Mouse (Mus musculus): ENCODE results near the gene Rarg. TPM values are rescaled to one million over a fixed set of nuclear protein-coding genes. Genes with fewer than 3 reads are reported as not detected.

The Rarg gene
- polyA plus RNA-seq, 2 experiments: 1.9 to 2.5 TPM

GRCm38 (mm10) chr15:102216459-102217228 lies 40.7 kb downstream of the Rarg start:
- 82% methylated on average over 16 of the region's 16 CpGs for WGBS (ENCODE audit: insufficient replicate concordance)
- TF ChIP-seq CTCF (IDR thresholded peaks at IDR 0.05; ENCODE audit: low read depth) (no peak), EP300 (IDR thresholded peaks at IDR 0.05; ENCODE audit: low read depth) (no peak)
- no peaks in the 10 kb centered on the region for H3K9me3 ChIP-seq (ENCODE audit: control insufficient read depth, low read length)
- no peak for DNase-seq (ENCODE audit: low read depth in 3 of 3, low spot score in 3 of 3)
- H3K36me3 ChIP-seq (replicated peaks; ENCODE audit: control insufficient read depth, insufficient read depth, low read depth): peaks cover 14% of the 10 kb centered on the region
- no peak overlapping the region for H3K4me2 ChIP-seq (ENCODE audit: low read depth)
- H3K4me3 ChIP-seq (ENCODE audit: insufficient read depth in 1 of 2, low read depth in 2 of 2, low read length in 2 of 2): no peak overlapping the region
- no peak overlapping the region for H3K9ac ChIP-seq (replicated peaks)
- no peak overlapping the region for H3K27ac ChIP-seq
- no peak for ATAC-seq (ENCODE audit: insufficient read depth)
- no peaks in the 10 kb centered on the region for H3K4me1 ChIP-seq (replicated peaks; ENCODE audit: control insufficient read depth in 2 of 2, insufficient read depth in 2 of 2, low read length in 1 of 2)
- no peaks in the 10 kb centered on the region for H3K27me3 ChIP-seq (ENCODE audit: control insufficient read depth, insufficient read depth, low read length)

- ATAC-seq (ENCODE audit: insufficient read depth) (no peak), DNase-seq (ENCODE audit: low read depth in 3 of 3, low spot score in 3 of 3) (no peak)
- 63% methylated on average over 6 of the region's 6 CpGs for WGBS (ENCODE audit: insufficient replicate concordance)
- Histone ChIP-seq H3K27me3 (ENCODE audit: control insufficient read depth, insufficient read depth, low read length) (no peaks in the 10 kb centered on the region), H3K4me3 (ENCODE audit: insufficient read depth in 1 of 2, low read depth in 2 of 2, low read length in 2 of 2) (no peak overlapping the region), H3K4me1 (replicated peaks; ENCODE audit: control insufficient read depth in 2 of 2, insufficient read depth in 2 of 2, low read length in 1 of 2) (no peaks in the 10 kb centered on the region), H3K4me2 (ENCODE audit: low read depth) (no peak overlapping the region), H3K9me3 (ENCODE audit: control insufficient read depth, low read length) (no peaks in the 10 kb centered on the region), H3K9ac (replicated peaks) (no peak overlapping the region), H3K36me3 (replicated peaks; ENCODE audit: control insufficient read depth, insufficient read depth, low read depth) (peaks cover 18% of the 10 kb centered on the region), H3K27ac (no peak overlapping the region)
- TF ChIP-seq EP300 (IDR thresholded peaks at IDR 0.05; ENCODE audit: low read depth) (no peak), CTCF (IDR thresholded peaks at IDR 0.05; ENCODE audit: low read depth) (no peak)
Observed at GRCm38 (mm10) chr15:102215624-102216023, 41.7 kb downstream of the Rarg start.

- ATAC-seq (ENCODE audit: insufficient read depth): no peak
- WGBS (ENCODE audit: insufficient replicate concordance): 75% methylated on average over 2 of the region's 2 CpGs
- H3K4me1 ChIP-seq (replicated peaks; ENCODE audit: control insufficient read depth in 2 of 2, insufficient read depth in 2 of 2, low read length in 1 of 2): no peaks in the 10 kb centered on the region
- peaks cover 26% of the 10 kb centered on the region for H3K36me3 ChIP-seq (replicated peaks; ENCODE audit: control insufficient read depth, insufficient read depth, low read depth)
- H3K9ac ChIP-seq (replicated peaks): no peak overlapping the region
- no peak for DNase-seq (ENCODE audit: low read depth in 3 of 3, low spot score in 3 of 3)
- H3K9me3 ChIP-seq (ENCODE audit: control insufficient read depth, low read length): no peaks in the 10 kb centered on the region
- no peak overlapping the region for H3K4me3 ChIP-seq (ENCODE audit: insufficient read depth in 1 of 2, low read depth in 2 of 2, low read length in 2 of 2)
- H3K4me2 ChIP-seq (ENCODE audit: low read depth): no peak overlapping the region
- TF ChIP-seq CTCF (IDR thresholded peaks at IDR 0.05; ENCODE audit: low read depth) (no peak), EP300 (IDR thresholded peaks at IDR 0.05; ENCODE audit: low read depth) (no peak)
- H3K27me3 ChIP-seq (ENCODE audit: control insufficient read depth, insufficient read depth, low read length): no peaks in the 10 kb centered on the region
- no peak overlapping the region for H3K27ac ChIP-seq
Observed at GRCm38 (mm10) chr15:102214132-102214531, 43.2 kb downstream of the Rarg start.

- Histone ChIP-seq H3K4me3 (ENCODE audit: insufficient read depth in 1 of 2, low read depth in 2 of 2, low read length in 2 of 2) (no peak overlapping the region), H3K9ac (replicated peaks) (no peak overlapping the region), H3K36me3 (replicated peaks; ENCODE audit: control insufficient read depth, insufficient read depth, low read depth) (peaks cover 36% of the 10 kb centered on the region), H3K9me3 (ENCODE audit: control insufficient read depth, low read length) (no peaks in the 10 kb centered on the region), H3K27me3 (ENCODE audit: control insufficient read depth, insufficient read depth, low read length) (no peaks in the 10 kb centered on the region), H3K4me1 (replicated peaks; ENCODE audit: control insufficient read depth in 2 of 2, insufficient read depth in 2 of 2, low read length in 1 of 2) (no peaks in the 10 kb centered on the region), H3K27ac (no peak overlapping the region), H3K4me2 (ENCODE audit: low read depth) (no peak overlapping the region)
- ATAC-seq (ENCODE audit: insufficient read depth) (no peak), DNase-seq (ENCODE audit: low read depth in 3 of 3, low spot score in 3 of 3) (no peak)
- WGBS (ENCODE audit: insufficient replicate concordance): 83% methylated on average over 6 of the region's 6 CpGs
- no peak for TF ChIP-seq EP300 (IDR thresholded peaks at IDR 0.05; ENCODE audit: low read depth)
- no peak for TF ChIP-seq CTCF (IDR thresholded peaks at IDR 0.05; ENCODE audit: low read depth)
Observed at GRCm38 (mm10) chr15:102211895-102212294, 45.4 kb downstream of the Rarg start.

GRCm38 (mm10) chr15:102210816-102211215 lies 46.5 kb downstream of the Rarg start:
- TF ChIP-seq CTCF (IDR thresholded peaks at IDR 0.05; ENCODE audit: low read depth) (no peak), EP300 (IDR thresholded peaks at IDR 0.05; ENCODE audit: low read depth) (no peak)
- ATAC-seq (ENCODE audit: insufficient read depth) (no peak), DNase-seq (ENCODE audit: low read depth in 3 of 3, low spot score in 3 of 3) (no peak)
- Histone ChIP-seq H3K9ac (replicated peaks) (no peak overlapping the region), H3K27ac (no peak overlapping the region), H3K27me3 (ENCODE audit: control insufficient read depth, insufficient read depth, low read length) (no peaks in the 10 kb centered on the region), H3K4me3 (ENCODE audit: insufficient read depth in 1 of 2, low read depth in 2 of 2, low read length in 2 of 2) (no peak overlapping the region), H3K36me3 (replicated peaks; ENCODE audit: control insufficient read depth, insufficient read depth, low read depth) (peaks cover 42% of the 10 kb centered on the region), H3K9me3 (ENCODE audit: control insufficient read depth, low read length) (no peaks in the 10 kb centered on the region), H3K4me1 (replicated peaks; ENCODE audit: control insufficient read depth in 2 of 2, insufficient read depth in 2 of 2, low read length in 1 of 2) (0 out of 4 replicates have a peak, but pooled peaks cover 0 to 3% of the 10 kb centered on the region in 2 experiments), H3K4me2 (ENCODE audit: low read depth) (no peak overlapping the region)
- WGBS (ENCODE audit: insufficient replicate concordance): 87% methylated on average over 4 of the region's 4 CpGs
